ENCODE assay signal across 12 mouse cellular contexts in the genomic region with DNA sequence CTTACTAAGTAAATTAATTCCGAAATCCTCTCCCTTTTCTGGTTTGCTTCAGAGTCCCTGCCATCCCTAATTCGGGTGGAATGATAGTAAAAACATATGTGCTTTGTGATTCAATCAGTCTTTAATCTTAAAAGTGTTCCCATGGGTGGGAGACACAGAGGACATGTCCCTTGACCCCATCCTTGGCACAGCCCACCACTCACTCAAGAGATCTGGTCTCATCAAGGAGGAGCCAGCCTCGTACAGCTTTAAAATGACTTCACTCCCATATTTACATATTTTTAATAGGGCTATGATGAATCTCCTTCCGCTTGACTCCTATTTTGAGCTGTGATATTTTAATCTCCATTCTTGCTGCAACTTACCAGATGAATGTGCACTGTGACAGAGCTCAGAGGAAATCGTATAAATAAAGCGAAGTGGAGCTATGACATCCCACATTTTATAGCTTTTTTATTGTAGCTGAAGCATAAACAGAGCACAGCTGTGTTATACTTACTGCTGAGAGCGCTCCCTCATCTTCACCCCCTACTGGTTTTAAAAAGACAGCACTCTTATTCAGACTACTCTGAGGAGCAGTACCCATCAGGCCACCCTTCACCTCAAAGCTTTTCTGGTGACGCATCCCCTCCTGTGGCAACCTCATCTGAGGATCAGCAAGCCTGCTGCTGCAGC.
A peak's percentile ranks its signal among the peaks of the same experiment; 100 is the strongest.
DNase-seq lines count a peak whose midpoint lies in the region; ATAC-seq and TF ChIP-seq lines count a peak whose summit lies in the region.
"Had no signal": no experiment of that assay in that cellular context is flagged by ENCODE, and none has a peak within 500 bp of the region (broad histone marks: within the 10 kb centered on the region; RNA-seq: fewer than 3 reads in every experiment).

No protein-coding gene starts in this region.

- no peaks in the 10 kb centered on the region for H3K27me3 ChIP-seq in kidney, embryonic 14.5 days (ENCODE audit: control insufficient read depth, insufficient read depth, low read length)
- H3K27me3 ChIP-seq in stomach, postnatal 0 days (ENCODE audit: control insufficient read depth, insufficient read depth, low read length), result no peaks in the 10 kb centered on the region

- peaks cover 18% of the 10 kb centered on the region; the same call in 1 of the 2 replicates for H3K4me1 ChIP-seq in kidney, embryonic 14.5 days (ENCODE audit: control insufficient read depth, insufficient read depth, low read length)
- no peaks in the 10 kb centered on the region for H3K4me1 ChIP-seq in stomach, postnatal 0 days (replicated peaks; ENCODE audit: control insufficient read depth, insufficient read depth)

- DNase-seq in kidney, postnatal 25 days, result no peak
- DNase-seq in right cerebral cortex, adult 18-20 months, result peak; percentile 38
- no peak for DNase-seq in right cerebral cortex, postnatal 4 days
- DNase-seq in kidney, postnatal 14 days, result peak; percentile 25
- no peak for DNase-seq in stomach, postnatal 0 days (ENCODE audit: low spot score)
- DNase-seq in urinary bladder, postnatal 4 days (ENCODE audit: low spot score in 2 of 2), result no peak
- DNase-seq in spleen, adult 12 weeks (ENCODE audit: low spot score), result no peak
- DNase-seq: cerebellum, adult 9-10 months; heart, postnatal 14 days had no signal

- no peaks in the 10 kb centered on the region for H3K9me3 ChIP-seq in kidney, embryonic 14.5 days (ENCODE audit: control insufficient read depth, low read length)
- H3K9me3 ChIP-seq in stomach, postnatal 0 days (ENCODE audit: control insufficient read depth, low read length), result no peaks in the 10 kb centered on the region
- H3K9me3 ChIP-seq: limb, embryonic 12.5 days had no signal

- no peaks in the 10 kb centered on the region for H3K36me3 ChIP-seq in kidney, embryonic 14.5 days (ENCODE audit: control insufficient read depth, insufficient read depth, low read length)
- no peaks in the 10 kb centered on the region for H3K36me3 ChIP-seq in stomach, postnatal 0 days (ENCODE audit: control insufficient read depth, insufficient read depth, low read length)
- H3K36me3 ChIP-seq: limb, embryonic 12.5 days had no signal

- no peak overlapping the region for H3K4me3 ChIP-seq in kidney, embryonic 14.5 days (ENCODE audit: low read length)
- no peak overlapping the region for H3K4me3 ChIP-seq in stomach, postnatal 0 days (ENCODE audit: low read depth, low read length)
- H3K4me3 ChIP-seq: limb, embryonic 12.5 days had no signal

- no peak for TF ChIP-seq EP300 in stomach, postnatal 0 days (optimal IDR thresholded peaks at IDR 0.05)

- peak; percentile 90 for ATAC-seq in kidney, embryonic 14.5 days (ENCODE audit: low FRiP score, low TSS enrichment)
- peak; percentile 76; the same call in 1 of the 2 replicates for ATAC-seq in stomach, postnatal 0 days (ENCODE audit: low FRiP score, low TSS enrichment)
- ATAC-seq: activated CD4-positive, CD25-positive, alpha-beta regulatory T cell, adult 4 months had no signal

- WGBS in kidney, embryonic 14.5 days, result 37% methylated on average over 8 of the region's 8 CpGs
- 38% methylated on average over 8 of the region's 8 CpGs for WGBS in stomach, postnatal 0 days

- H3K27ac ChIP-seq in kidney, embryonic 14.5 days (ENCODE audit: low read depth, low read length), result no peak overlapping the region
- no peak overlapping the region for H3K27ac ChIP-seq in stomach, postnatal 0 days (replicated peaks)
- H3K27ac ChIP-seq: limb, embryonic 12.5 days had no signal

- H3K4me2 ChIP-seq in kidney, embryonic 14.5 days (replicated peaks; ENCODE audit: low read depth, low read length), result no peak overlapping the region
- no peak overlapping the region for H3K4me2 ChIP-seq in stomach, postnatal 0 days (replicated peaks; ENCODE audit: low read depth)
- H3K4me2 ChIP-seq: limb, embryonic 12.5 days had no signal

- no peak overlapping the region for H3K9ac ChIP-seq in kidney, embryonic 14.5 days (ENCODE audit: low read depth, low read length)
- H3K9ac ChIP-seq in stomach, postnatal 0 days (ENCODE audit: low read length), result no peak overlapping the region
- H3K9ac ChIP-seq: limb, embryonic 12.5 days had no signal

- TF ChIP-seq CTCF in stomach, postnatal 0 days (IDR thresholded peaks at IDR 0.05; ENCODE audit: low read depth), result peak; percentile 62

Comparison
In these comparisons a context has a peak if more than half of its experiments do, and no peak if none do; other contexts are left out.
1. DNase-seq: peak in right cerebral cortex, adult 18-20 months (single experiment) and kidney, postnatal 14 days (single experiment); none in kidney, postnatal 25 days (0 of 2), right cerebral cortex, postnatal 4 days (single experiment), stomach, postnatal 0 days (single experiment), urinary bladder, postnatal 4 days (0 of 2) and spleen, adult 12 weeks (single experiment).